Mouse (Mus musculus) limb, embryonic 11.5 days (tissue): ENCODE data around the gene Milr1. TPM values are rescaled to one million over a fixed set of nuclear protein-coding genes. Genes with fewer than 3 reads are reported as not detected.
A peak's percentile ranks its signal among the peaks of the same experiment; 100 is the strongest.

ENCODE experiments used
- ATAC-seq: fragments of 200-750 bp; cut with Nextera tagmentation; 2 replicates; pipeline ENCODE4 v1.8.0; 2017; ENCODE audit warnings: low read depth; ENCODE audit not compliant: insufficient number of reproducible peaks, low FRiP score, low TSS enrichment
- DNase-seq: peaks from one replicate; pipeline ENCODE4 v3.0.0-alpha.2; 2015; ENCODE audit warnings: low spot score
- H3K27ac ChIP-seq: fragments of 300-500 bp; sonication (generic); replicated peaks from 2 replicates; pipeline ENCODE4 v1.5.1; 2014; ENCODE audit warnings: low read depth, mild to moderate bottlenecking, low read length
- H3K27me3 ChIP-seq: fragments of 300-500 bp; sonication (generic); 2 replicates; pipeline ENCODE4 v1.6.1; 2014; ENCODE audit warnings: mild to moderate bottlenecking, low read length, mixed read lengths; ENCODE audit not compliant: control insufficient read depth, insufficient read depth
- H3K36me3 ChIP-seq: fragments of 300-500 bp; sonication (generic); 2 replicates; pipeline ENCODE4 v1.6.1; 2014; ENCODE audit warnings: mild to moderate bottlenecking, low read length, moderate library complexity, mixed read lengths; ENCODE audit not compliant: control insufficient read depth, insufficient read depth
- H3K4me1 ChIP-seq: fragments of 300-500 bp; sonication (generic); 2 replicates; pipeline ENCODE4 v1.6.1; 2014; ENCODE audit warnings: low read length, mixed read lengths; ENCODE audit not compliant: control insufficient read depth, insufficient read depth
- H3K4me2 ChIP-seq: fragments of 300-500 bp; sonication (generic); 2 replicates; pipeline ENCODE4 v1.6.1; 2014; ENCODE audit warnings: low read depth, mild to moderate bottlenecking, moderate library complexity; ENCODE audit not compliant: severe bottlenecking
- H3K4me3 ChIP-seq: fragments of 300-500 bp; sonication (generic); 2 replicates; pipeline ENCODE4 v1.5.1; 2014; ENCODE audit warnings: low read depth, low read length
- H3K9ac ChIP-seq: fragments of 300-500 bp; sonication (generic); 2 replicates; pipeline ENCODE4 v1.6.1; 2014; ENCODE audit warnings: mild to moderate bottlenecking, low read length
- H3K9me3 ChIP-seq: fragments of 300-500 bp; sonication (generic); 2 replicates; pipeline ENCODE4 v1.6.1; 2016; ENCODE audit warnings: low read length; ENCODE audit not compliant: control insufficient read depth
- whole genome bisulfite sequencing: fragments of 180-500 bp; shearing (Covaris S2); extraction: QIAGEN DNeasy Blood & Tissue Kit; methylation state at CpG from one replicate; pipeline ENCODE4 v1.1.7; 2014; 5-methylcytosine and 5-hydroxymethylcytosine counted together
- polyA plus RNA-seq: library from polyadenylated mRNA; unstranded; fragments of >200 nt; fragmentation: Nextera tagmentation; extraction: Ambion mirVana; gene quantifications from 2 replicates; pipeline ENCODE4 v1.2.1, GENCODE M21; 2014

Milr1 gene
- polyA plus RNA-seq, 1 experiment from 2014 or later, result 0.89 TPM

DNA sequence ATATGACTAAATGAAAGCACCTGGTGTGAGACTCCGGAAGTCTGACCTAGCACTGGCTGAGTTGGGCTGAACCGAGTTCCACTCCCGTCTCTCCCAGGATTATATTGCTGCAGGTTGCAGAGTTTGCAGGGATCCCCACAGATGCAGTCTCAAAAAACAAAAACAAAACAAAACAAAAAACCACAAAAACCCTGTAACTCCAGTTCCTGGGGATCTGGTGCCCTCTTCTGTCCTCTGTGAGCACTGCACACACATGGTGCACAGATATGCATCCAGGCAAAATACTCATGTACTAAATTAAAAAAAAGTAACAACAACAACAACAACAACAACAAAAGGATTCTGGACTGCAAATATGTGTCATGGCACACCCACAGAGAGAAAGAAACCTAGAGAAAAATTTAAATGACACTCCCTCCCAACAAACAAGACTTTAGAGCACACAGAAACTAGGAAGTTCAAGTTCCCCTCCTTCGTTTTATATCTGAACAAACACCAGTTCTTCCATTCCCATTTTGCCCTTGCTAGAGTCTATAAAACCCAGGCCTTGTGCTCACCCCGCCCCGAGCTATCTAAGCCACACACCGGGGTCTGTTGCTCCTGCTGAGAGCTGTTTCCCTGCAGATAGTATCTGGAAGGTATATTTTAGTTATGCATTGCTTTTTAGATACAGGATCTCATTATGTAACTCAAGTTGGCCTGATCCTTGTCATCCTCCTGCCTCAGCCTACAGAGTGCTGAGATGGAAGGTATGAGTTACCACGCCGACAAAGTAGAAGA, 19.4 kb downstream of the Milr1 start:
- Histone ChIP-seq H3K9me3 (peaks cover 3% of the 10 kb centered on the region; the same call in 1 of the 2 replicates), H3K9ac (no peak overlapping the region), H3K4me3 (no peak overlapping the region), H3K27ac (no peak overlapping the region), H3K27me3 (no peaks in the 10 kb centered on the region), H3K36me3 (peaks cover 25% of the 10 kb centered on the region), H3K4me2 (no peak overlapping the region), H3K4me1 (no peaks in the 10 kb centered on the region)
- ATAC-seq (no peak), DNase-seq (peak; percentile 37)
- 94% methylated on average over 9 of the region's 9 CpGs for WGBS

DNA sequence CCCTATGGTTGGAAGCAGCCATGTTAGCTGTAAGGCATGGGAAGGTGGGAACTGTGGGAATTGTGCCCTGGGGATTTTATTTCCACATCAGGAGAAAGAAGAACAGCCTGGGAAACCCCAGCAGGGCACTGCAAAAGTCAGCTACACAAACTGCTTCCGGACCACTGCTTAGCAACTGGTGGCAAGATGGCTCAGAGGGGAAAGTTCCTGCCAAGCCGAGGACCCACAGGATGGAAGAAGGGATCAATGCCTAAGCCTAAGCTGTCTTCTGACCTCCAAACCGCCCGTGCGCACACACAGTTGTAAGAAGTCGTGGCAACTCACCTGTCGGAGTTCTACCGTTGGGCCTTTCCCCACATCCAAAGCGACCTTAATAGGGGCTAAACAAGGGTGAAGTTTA, 22.0 kb downstream of the Milr1 start:
- DNase-seq (no peak), ATAC-seq (no peak)
- no peaks in the 10 kb centered on the region for H3K4me1 ChIP-seq
- no peak overlapping the region for H3K9ac ChIP-seq
- H3K27me3 ChIP-seq, result no peaks in the 10 kb centered on the region
- no peak overlapping the region for H3K4me3 ChIP-seq
- H3K9me3 ChIP-seq, result no peaks in the 10 kb centered on the region
- H3K27ac ChIP-seq, result no peak overlapping the region
- H3K4me2 ChIP-seq, result no peak overlapping the region
- H3K36me3 ChIP-seq, result peaks cover 18% of the 10 kb centered on the region
- WGBS, result 92% methylated on average over 9 of the region's 9 CpGs

- Histone ChIP-seq H3K9ac (no peak overlapping the region), H3K36me3 (peaks cover 14% of the 10 kb centered on the region), H3K27ac (no peak overlapping the region), H3K4me3 (no peak overlapping the region), H3K4me2 (no peak overlapping the region), H3K27me3 (no peaks in the 10 kb centered on the region), H3K9me3 (no peaks in the 10 kb centered on the region), H3K4me1 (no peaks in the 10 kb centered on the region)
- WGBS, result 94% methylated on average over 4 of the region's 4 CpGs
- no peak for DNase-seq
- ATAC-seq, result no peak
Measured at GRCm38 (mm10) chr11:106776960-106777359, 25.9 kb downstream of the Milr1 start.

- no peak for ATAC-seq
- Histone ChIP-seq H3K9me3 (no peaks in the 10 kb centered on the region), H3K27me3 (no peaks in the 10 kb centered on the region), H3K36me3 (peaks cover 11% of the 10 kb centered on the region), H3K4me3 (no peak overlapping the region), H3K27ac (no peak overlapping the region), H3K4me1 (no peaks in the 10 kb centered on the region), H3K9ac (no peak overlapping the region), H3K4me2 (no peak overlapping the region)
- 86% methylated on average over 3 of the region's 3 CpGs for WGBS
- DNase-seq, result no peak
Measured at GRCm38 (mm10) chr11:106777395-106777794, 26.4 kb downstream of the Milr1 start.

DNA sequence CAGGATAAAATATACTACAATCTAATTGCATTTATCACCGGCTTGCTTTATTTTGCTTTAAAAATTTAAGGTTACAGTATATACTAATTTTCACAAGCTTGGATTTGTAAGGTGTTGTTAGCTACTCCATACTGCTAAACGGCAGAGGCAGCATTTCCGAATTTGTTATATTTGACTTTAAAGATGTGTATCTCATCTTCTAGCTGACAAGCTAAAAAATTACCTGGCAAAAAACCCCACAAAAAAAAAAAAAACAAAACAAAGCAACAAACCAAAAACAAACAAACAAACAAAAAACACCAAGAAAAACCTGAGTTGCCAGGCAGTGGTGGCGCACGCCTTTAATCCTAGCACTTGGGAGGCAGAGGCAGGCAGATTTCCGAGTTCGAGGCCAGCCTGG, 27.1 kb downstream of the Milr1 start:
- Histone ChIP-seq H3K4me2 (no peak overlapping the region), H3K9me3 (no peaks in the 10 kb centered on the region), H3K4me1 (no peaks in the 10 kb centered on the region), H3K9ac (no peak overlapping the region), H3K36me3 (peaks cover 15% of the 10 kb centered on the region), H3K27ac (no peak overlapping the region), H3K4me3 (no peak overlapping the region), H3K27me3 (no peaks in the 10 kb centered on the region)
- no peak for DNase-seq
- WGBS, result 90% methylated on average over 7 of the region's 7 CpGs
- no peak for ATAC-seq

DNA sequence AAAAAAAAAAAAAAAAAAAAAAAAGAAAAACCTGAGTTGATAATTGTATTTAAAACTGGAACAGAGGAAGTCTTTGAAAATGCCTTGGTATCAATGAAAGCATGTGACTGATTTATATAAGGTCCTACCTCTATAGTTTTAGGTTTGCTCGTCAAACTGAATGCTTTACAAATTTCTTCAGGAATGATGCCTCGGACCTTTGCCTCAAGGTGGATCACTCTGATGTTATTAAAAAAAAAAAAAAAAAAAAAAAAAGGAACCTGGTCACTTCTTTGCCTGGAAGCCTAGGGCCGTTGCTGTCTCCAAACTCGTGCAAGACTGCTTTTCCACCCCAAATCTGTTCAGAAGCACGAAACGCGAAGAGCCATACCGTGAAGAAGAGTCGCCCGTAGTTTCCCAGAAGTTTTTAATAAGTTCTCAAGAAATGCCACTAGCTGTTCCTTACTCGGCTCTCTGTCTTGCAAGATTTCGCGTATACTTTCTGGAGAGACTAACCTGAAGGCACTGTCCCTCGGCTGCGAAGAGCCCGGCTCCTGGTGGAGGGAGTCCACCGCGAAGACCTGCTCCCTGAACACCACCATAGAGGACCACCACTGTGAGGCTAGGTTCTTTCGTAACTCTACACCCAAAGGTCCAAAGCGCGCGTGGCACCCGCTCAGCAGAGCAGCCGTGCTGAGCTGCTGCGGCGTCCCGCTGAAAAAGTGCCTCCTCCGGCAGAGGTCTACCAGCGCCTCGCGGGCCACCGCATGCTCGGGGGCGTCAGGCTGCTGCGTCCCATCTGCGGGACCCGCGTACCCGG, 27.8 kb downstream of the Milr1 start:
- peak overlapping the region; percentile 78 for H3K4me2 ChIP-seq
- no peak for DNase-seq
- H3K27ac ChIP-seq, result peak overlapping the region; percentile 87
- H3K4me1 ChIP-seq, result no peaks in the 10 kb centered on the region
- H3K36me3 ChIP-seq, result peaks cover 21% of the 10 kb centered on the region
- H3K9ac ChIP-seq, result peak overlapping the region; percentile 88
- no peaks in the 10 kb centered on the region for H3K9me3 ChIP-seq
- 2% methylated on average over 39 of the region's 39 CpGs for WGBS
- peak overlapping the region; percentile 83 for H3K4me3 ChIP-seq
- peak; percentile 78 for ATAC-seq
- H3K27me3 ChIP-seq, result no peaks in the 10 kb centered on the region

GRCm38 (mm10) chr11:106779388-106780088, 28.5 kb downstream of the Milr1 start, which contains the start of gene Polg2:
Polg2 (minus strand) TSS chr11:106779537.
- peak; percentile 93 for DNase-seq
- Histone ChIP-seq H3K9me3 (no peaks in the 10 kb centered on the region), H3K4me2 (peak within 1 kb of the TSS; percentile 78), H3K27me3 (no peaks in the 10 kb centered on the region), H3K36me3 (peaks cover 25% of the 10 kb centered on the region), H3K4me1 (no peaks in the 10 kb centered on the region), H3K9ac (peak within 1 kb of the TSS; percentile 88), H3K4me3 (peak within 1 kb of the TSS; percentile 83), H3K27ac (peak within 1 kb of the TSS; percentile 87)
- peak; percentile 98 for ATAC-seq
- 2% methylated on average over 30 of the region's 30 CpGs for WGBS

DNA sequence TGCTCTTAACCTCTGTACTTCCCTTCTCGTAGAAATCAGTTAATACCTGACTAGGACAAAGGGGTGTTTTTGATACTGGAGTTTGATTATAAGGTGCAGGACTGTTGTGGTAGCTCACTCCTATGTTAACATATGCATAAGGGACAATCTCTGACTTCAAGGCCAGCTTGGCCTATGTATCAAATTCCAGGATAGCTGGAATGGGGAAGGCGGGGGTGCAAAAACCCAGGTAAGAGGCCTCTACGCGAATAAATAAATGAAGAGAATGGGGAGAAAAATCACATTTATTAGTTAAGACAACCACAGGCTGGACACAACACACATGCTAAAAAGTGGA, 29.0 kb downstream of the Milr1 start:
- peak overlapping the region; percentile 78; the same call in 1 of the 2 replicates for H3K4me2 ChIP-seq
- peak overlapping the region; percentile 61; the same call in 1 of the 2 replicates for H3K27ac ChIP-seq
- H3K9me3 ChIP-seq, result no peaks in the 10 kb centered on the region
- H3K4me1 ChIP-seq, result no peaks in the 10 kb centered on the region
- 0 out of 2 replicates have a peak overlapping the region, but pooled peaks have one; percentile 83 for H3K4me3 ChIP-seq
- peaks cover 21% of the 10 kb centered on the region for H3K36me3 ChIP-seq
- DNase-seq, result no peak
- H3K9ac ChIP-seq, result no peak overlapping the region
- 71% methylated on average over 4 of the region's 4 CpGs for WGBS
- H3K27me3 ChIP-seq, result no peaks in the 10 kb centered on the region
- no peak for ATAC-seq
